Mouse (Mus musculus) lung, adult 18-20 months (tissue): ENCODE data around the gene Dhfr.
A peak's percentile ranks its signal among the peaks of the same experiment; 100 is the strongest.

ENCODE experiments used
- DNase-seq, 2 experiments: peaks; one replicate each; pipeline ENCODE4 v3.0.0; 2022; ENCODE audit warnings: mixed read lengths in 2 of 2

The Dhfr gene

DNA sequence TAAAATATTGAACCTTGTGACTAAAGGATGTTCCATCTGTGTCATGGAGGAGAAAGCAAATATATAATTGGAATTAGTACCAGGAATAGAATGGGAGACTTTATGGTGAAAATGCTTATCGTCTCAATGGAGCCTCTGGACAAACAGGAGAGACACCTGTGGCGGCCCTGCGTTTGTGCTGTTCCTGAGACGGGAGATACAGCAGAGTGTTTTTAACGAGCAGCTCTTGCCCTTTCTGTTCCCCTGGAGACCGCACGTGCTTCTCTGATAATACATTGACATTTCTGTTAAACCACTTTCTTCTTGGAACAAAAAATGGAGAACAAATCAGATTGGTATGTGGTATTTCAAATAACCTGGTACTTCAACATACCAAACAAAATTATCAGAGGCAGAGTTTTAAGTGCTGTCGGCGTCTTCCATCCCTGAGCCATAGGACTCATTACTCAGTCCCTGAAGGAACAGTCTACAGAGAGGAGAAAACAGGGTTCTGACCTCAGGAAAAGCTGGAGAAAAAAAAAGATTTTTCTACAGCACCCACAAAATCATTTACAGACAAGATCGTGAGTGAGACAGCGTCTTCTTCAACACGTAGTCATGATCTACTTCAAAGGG, 38.6 kb downstream of the Dhfr start:
- DNase-seq: no peak

DNA sequence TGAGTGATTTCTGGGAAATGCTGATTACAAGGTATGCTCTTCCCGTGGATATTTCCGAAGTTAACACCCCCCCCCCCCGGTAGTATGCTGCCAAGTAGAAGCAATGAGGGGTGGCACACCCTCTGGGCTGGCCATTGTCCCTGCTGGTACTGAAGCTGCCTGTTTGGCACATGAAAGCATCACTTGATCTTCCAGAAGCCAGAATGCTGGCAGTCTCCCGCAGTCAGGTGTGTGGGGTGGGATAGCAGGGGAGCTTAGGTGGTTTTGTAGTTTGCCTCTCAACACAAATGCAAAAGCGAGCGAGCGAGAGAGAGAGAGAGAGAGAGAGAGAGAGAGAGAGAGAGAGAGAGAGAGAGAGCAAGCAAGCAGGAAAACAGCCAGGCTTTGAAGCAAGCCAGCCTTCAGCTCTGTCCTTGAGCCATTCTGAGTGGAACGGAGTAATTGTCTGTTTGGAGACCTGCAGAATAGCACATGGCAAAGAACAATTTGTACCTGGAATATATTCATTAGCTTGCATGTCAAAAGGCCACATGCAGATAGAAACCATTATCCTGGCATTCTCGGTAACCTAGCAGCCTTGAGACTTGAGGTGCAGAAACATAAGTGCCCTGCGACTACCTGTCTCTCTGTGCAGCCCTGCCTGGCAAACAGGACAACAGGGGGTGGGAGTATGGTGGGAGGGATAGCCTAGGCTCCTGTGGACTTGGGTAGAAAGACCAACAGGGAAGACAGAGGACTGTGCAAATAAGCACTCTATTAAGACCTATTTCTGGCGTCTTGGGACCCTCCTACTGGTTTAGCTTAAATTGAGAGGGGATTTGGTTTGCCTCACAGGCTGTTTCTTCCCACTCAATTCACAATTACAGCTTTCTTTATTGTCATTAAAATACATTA, 44.2 kb downstream of the Dhfr start:
- no peak for DNase-seq

DNA sequence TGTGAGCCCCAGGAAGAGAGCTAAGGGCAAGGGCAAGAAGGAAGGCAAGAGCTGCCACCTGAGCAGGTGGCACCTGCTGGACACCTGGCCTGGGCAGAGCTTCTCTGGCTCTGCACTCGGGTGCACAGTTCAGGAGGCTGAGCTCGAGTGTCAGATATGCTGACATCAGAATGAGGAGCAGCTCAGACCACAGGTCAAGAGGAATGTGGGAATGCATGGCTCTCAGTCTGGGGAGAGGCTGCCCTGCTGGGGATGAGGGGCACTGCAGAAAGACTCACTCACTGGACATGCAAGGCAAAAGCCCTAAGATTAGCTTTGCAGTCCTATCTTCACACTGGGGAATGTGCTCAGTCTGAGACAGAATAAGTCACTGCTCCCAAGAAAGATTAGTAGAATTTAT, 47.5 kb downstream of the Dhfr start:
- DNase-seq: no peak

DNA sequence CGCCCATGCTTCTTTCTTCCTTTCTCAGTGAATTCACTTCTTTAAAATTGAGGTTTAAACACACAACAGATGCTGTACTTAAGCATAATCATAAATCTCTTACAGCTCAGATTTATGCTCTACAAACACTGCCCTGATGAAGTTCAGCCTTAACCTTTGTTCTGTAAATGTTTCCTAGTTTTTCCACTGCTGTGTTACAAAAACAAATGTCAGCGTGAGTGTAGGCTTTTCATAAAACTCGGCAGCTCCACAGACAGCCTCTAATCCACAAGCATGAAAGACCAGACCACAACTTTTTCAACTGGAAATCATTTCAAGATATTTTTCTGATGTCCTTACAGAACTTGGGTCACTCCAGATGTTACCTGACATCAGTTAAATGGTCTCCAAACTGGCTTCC, 49.0 kb downstream of the Dhfr start:
- DNase-seq: no peak

DNA sequence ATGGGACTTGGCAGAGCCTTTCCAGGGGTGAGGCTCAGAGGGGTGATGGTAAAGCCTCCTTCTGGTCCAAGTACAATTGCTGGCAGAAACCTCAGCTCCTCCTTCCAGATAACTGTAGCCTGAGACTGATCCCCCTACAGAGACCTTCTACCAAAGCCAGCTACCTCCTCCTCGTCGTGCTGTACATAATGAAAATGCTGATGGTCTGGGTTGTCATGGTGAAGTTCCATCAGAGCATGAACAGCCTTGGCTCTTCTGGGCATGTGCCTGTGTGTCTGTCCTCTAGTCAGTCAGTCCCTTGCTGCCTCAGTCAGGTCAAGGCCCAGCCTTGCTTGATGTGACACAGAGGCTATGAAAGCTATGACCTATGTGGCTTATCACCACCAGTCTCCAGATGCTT, 56.0 kb downstream of the Dhfr start:
- DNase-seq: no peak

DNA sequence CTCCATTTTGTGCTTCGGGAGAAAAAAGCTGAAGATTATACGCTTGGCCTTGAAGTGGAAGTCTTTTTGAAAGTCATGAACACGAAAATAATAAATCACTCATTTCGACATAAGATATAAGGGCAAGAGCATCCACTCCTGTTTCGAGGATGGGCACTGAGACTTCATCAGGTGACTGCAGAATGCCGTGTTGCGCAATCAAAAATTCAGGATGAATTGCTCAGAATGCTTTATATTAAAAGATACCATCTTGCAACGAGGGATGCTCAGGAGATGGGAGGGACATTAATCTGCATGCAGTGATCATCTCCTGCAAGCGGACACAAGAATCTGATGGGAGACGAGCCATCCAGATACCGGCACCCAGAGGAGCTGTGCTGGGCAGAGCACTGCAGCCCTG, 65.1 kb downstream of the Dhfr start:
- no peak for DNase-seq

DNA sequence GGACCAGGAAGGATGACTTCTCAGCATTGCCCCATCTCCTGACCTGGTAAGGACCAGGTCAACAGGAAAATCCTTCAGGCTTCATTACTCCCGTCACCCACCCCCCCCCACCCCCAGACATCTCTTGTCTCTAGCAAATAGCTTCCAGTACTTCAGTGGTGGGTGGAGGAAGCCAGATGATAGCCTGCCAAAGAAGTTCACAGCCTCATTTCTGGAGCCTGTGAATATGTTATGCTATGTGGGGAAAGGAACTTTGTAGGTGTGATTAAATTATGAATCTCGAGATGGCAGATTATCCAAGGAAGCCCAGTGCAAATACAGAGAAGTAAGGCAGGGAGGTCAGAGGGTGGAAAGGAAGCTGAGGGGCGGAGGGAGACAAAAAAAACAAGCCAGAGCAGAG, 69.2 kb downstream of the Dhfr start:
- no peak for DNase-seq

DNA sequence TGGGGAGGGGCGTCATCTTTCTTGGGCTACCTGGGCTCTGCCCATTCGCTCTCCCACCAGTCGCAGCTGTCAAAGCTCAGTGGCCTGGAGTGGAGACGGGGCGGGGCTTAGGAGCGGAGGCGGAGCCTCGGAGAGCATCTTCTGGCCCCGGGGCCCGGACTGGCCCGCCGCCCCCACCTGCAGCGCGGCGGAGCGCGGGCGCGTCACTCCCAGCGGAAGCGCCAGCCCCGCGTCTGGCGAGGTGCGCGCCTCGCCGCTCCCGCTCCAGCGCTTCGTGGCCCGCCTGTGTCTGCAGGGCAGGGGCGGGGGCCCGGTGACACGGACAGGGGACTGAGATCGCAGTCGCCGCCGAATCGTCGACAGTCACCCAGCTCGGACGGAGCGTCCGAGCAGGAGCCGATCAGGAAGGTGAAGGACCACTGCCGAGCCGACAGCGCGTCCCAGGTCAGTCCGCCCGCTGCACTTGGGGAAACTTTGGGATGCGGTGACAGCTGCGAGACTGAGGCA, 71.3 kb downstream of the Dhfr start, which contains the start of gene Ankrd34b:
Gene Ankrd34b, plus strand, starts transcription at position 139 of the 507 bp plus-strand sequence.
- peak; percentile 6 to 11 for DNase-seq

DNA sequence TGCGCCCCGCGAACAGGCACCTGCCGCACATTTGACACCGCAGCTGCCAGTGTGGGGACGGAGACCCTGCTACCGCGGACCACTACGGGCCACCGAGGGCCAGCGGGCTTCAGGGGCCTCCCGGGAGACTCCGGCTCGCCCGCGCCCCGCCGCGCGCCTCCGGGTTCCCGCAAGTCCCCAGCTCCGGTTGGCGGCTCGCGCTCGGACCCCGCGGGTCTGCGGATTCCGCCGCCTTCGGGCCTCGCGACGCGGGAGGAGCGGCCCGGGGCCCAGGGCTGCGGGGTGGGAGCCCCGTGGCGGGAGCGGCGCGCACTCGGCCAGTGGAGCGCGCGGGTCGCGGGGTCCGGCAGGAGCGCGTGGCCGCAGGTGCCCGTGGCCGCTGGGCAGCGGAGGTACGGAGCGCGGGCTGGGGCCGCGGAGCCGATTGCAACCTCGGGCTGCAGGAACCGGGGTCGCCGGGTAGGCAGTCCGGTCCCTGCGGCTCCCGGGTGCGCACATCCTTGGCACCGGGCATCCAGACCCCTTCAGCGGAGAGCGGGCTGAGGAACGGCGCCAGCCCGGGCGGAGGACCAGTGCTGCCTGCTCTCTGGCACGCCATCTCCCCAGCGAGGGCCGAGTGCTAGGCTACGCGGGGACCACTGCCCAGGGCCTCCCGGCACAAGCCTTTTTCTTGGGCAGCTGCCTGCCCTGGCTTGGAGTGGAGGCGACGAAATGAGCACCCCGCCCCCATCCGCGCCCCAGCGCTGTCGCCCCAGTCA, 71.9 kb downstream of the Dhfr start:
- no peak for DNase-seq

DNA sequence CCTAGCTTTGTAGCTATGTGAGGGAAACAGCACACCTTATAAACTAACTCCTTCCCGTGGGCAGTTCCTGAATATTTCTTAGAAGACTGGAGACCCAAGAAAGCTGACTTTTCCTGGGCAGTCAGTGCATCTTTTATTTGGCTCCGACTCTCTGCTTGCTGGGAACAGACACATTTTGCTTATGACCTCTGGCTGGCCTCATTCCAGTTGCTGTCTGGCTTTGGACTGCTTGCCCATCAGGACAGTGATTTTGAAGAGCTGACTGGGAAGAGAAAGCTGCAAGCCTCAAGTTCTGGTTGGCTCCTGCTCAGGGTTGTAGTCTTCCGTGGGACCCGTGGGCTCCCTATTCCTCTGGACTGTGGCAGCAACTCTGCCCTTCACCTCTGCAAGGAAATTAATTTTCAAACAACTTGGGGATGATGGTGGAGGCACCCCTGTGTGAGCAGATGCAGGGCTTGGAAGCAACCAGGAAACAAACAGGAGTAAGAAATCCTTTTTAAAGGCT, 72.9 kb downstream of the Dhfr start:
- DNase-seq: no peak
